Mouse (Mus musculus) kidney, postnatal 4 days (tissue): ENCODE measurements around the gene Lingo3.

Experiments used
- DNase-seq, 2 experiments: peaks; one replicate each; pipeline ENCODE4 v3.0.0; 2021; ENCODE audit warnings: mixed read lengths in 2 of 2

The Lingo3 gene

DNA sequence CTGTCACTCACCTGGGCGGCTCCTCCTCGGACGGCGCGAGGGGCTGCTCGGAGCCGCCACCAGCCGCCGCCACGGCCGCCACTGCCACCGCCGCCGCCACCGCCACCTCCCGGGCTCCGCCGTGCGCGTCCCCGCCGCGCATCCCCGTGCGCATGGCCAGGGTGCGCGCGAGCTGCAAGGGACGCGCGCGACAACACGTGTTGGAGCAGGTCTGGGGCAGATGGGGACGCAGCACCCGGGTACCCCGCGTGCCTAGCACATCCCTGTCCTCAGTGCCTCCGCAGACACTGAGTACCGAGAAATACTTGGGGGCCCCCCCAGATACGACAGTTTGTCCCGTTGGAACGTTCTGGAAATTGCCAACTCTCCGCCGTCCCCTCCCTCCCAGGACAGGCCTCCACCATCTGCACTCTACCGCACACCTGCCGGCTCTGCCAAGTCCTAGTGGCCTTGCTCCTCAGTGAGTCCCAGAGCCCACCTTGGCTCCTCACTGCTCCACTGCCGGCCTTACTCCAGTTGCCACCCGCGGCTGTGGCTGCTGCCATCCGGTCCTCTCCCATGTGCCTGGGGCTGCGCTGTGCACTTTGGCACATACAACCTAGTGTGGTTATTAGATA, at the start of gene Lingo3:
TSS of gene Lingo3 (minus strand) at position 109 of the 617 bp plus-strand sequence.
- peak; percentile 46 to 61 for DNase-seq

DNA sequence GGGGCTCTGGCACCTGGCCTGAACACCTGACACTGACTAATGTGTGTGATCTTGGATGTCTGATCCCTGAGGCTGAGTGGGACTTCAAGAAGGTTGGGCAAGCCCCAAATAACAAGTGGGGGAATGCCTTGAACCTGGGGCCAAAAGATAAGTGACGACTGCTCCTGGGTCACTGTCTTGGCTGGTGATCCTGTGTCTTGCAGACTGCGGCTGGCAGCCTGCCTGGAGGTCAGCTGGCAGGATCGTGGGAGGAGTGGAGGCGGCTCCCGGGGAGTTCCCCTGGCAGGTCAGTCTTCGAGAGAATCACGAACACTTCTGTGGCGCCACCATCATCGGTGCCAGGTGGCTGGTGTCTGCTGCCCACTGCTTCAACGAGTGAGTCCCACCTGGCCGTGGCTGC, 43.3 kb upstream of the Lingo3 start:
- peak; percentile 71 to 80 for DNase-seq

DNA sequence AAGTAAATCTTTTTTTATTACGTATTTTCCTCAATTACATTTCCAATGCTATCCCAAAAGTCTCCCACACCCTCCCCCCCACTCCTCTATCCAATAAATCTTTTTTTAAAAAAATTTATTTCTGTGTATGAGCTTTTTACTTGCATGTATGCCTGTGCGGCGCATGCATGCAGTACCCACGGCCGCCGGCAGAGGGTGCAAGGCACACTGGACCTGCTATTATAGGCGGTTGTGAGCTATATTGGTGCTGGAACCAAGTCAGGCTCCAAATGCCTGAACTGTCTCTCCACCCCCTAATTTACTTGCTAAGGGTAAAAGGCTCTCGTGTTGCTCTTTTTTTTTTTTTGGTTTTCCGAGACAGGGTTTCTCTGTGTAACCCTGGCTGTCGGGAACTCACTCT, 37.5 kb upstream of the Lingo3 start:
- peak; percentile 86 to 88 for DNase-seq

DNA sequence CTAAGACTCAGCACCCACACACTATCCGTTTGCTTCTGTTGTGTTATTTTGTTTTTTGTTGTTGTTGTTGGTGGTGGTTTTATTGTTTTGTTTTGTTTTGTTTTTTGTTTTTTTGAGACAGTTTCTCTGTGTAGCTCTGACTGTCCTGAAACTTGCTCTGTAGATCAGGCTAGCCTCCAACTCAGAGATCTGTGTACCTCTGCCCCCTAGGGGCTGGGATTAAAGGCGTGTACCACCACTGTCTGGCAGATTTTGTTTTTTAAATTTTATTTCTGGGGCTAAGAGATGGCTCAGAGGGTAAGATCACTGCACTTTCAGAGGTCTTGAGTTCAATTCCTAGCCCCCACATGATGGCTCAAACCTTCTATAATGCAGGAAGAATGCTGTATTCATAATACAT, 37.1 kb upstream of the Lingo3 start:
- no peak for DNase-seq

DNA sequence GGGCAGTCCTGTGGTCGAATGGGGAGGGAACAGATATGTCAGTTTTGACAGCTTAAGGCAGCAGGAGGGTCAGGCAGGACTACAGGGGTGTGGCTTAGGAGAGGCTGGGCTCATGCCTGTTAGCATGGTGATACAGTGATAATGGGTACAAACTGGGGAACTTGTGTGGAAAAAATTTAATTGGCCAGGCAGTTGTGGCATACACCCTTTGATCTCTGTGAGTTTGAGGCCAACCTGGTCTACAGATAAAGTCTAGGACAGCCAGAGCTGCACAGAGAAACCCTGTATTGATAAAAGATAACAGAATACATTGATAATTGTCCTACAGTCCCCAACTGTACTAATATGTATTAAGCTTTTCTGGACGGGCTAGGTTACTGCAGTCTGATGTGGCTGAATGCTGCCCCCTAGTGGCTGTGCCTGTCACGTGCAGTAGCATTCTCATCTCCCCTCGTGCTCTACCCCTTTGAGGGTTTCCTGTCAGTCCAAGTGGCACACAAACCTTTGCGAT, 36.3 kb upstream of the Lingo3 start:
- peak; percentile 79 to 82 for DNase-seq

DNA sequence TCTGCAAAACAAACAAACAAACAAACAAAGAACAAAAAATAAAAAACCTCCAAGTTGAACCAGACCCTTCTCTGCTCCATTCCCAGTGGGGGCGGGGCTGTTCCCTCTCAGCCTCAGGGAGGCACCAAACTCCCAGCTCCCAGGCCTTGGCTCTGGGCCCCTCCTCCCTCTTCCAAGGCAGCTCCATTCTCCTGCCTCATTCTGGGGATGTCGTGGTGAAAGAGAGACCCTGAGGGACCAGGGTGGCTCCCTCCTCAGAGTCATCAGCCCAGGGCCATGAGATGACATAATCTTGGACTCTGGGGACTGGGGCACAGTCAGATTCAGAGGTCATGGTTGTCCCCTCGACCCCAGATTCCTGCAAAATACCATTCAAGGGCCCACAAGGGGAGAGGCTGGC, 32.8 kb upstream of the Lingo3 start:
- peak; percentile 35 to 38 for DNase-seq

DNA sequence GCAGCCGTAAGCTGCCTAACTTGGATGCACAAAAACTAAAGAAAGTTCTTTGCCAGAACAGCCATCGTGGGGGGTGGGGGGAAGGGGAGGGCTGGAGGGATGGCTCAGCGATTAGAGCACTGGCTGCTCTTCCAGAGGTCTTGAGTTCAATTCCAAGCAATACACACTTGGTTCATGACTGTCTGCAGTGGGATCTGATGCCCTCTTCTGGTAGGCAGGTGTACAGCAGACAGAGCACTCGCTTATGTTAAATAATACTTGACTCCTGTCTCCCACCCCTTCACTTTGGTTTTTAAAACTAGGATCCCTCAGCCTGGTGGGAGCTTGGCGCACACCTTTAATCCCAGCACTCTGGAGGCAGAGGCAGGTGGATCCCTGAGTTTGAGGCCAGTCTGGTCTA, 32.2 kb upstream of the Lingo3 start:
- DNase-seq: peak; percentile 75 to 80

DNA sequence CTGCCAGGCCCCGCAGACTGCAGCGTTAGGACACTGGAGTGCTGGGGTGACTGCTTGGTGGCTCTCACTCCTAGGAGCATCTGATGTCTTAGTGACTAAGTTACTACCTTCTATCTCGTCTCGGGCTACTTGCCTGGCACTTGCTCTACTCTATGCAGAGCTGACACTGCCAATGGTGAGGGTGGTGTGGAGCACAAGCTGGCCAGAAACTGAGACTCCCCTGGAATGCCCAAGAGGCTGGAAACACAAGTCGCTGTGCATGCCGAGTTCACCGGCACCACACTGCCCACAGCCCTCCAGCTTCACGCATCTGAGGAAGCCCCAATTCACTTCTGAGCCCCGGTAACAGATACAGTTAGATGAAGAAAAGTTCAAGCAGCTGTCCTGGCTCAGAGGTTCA, 30.2 kb upstream of the Lingo3 start:
- DNase-seq: no peak

DNA sequence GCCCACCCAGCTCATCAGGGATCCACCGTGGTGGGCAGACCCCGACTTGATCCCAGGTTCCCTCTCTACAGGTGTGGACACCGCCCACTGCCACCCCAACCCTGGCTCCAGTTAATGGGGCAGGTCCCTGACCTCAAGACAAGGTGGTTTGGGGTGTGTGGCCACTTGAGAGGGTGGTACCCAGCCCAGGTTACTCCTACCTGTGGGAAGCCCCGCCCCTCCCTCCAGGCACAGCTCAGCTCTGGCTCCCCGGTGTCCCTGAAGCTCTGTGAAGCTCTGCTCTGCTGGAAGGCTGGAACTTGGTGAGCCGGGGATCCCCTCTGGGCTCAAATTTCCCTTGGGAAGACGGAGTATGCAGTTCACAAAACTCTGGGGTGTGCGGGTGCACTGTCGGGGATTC, 27.7 kb upstream of the Lingo3 start, which contains the start of gene Tmprss9:
TSS of gene Tmprss9 (plus strand) at position 268 of the 400 bp plus-strand sequence.
- peak; percentile 30 to 50 for DNase-seq

DNA sequence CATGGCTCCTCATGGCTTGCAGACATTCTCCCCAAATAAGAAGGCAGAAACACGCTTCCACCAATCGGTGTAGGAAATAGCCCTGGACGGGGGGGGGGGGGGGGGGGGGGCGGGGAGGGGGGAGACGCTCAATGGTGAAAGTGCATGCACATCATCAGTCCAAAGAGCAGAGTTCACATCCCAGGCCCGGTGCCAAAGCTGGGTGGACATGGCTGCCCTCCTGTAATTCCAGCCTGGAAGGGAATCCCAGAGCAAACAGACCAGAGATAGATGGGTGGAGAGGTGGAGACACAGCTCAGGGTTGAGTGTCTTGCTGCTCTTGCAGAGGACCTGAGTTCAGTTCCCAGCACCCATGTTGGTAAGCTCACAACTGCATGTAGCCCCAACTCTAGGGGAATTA, 27.2 kb upstream of the Lingo3 start:
- peak; percentile 36 to 54 for DNase-seq

DNA sequence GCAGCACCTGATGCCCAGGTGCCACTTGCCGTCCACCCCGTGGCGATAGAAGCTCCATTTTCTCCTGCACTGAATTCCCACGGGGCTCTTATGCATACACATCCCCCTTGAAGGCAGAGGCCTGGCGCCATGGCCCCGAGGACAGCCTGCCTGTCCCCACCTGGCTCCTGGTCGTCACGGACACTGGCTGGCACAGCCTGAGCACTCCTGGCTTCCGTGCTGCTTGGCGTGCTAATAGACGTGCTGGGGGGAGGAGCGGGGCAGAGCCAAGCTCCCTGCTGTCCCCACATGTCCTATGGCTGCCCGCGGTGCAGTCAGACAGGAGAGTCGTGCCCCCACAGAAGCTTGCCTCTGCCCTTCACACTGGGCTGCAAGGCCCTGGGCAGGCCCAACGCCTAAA, 20.6 kb upstream of the Lingo3 start:
- no peak for DNase-seq

DNA sequence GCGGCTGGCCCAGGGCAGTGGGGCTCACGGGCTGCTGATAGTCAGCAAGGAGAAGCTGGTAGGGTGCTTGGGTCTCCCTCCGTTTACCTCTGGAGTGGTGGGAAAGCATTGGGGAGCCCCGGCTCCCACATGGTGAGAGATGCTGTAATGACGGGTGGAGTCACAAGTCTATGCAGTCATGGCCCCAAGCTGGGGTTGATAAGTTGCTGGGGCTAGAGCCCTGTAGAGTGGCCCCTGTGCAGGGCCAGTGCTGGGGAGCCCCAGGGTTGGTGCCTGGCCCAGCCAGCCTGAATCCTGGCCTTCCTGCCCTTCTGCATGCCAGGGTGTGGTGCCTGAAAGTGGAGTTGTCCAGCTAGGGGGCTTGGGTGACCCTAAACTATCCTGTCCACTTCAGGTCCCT, 18.5 kb upstream of the Lingo3 start:
- DNase-seq: no peak

DNA sequence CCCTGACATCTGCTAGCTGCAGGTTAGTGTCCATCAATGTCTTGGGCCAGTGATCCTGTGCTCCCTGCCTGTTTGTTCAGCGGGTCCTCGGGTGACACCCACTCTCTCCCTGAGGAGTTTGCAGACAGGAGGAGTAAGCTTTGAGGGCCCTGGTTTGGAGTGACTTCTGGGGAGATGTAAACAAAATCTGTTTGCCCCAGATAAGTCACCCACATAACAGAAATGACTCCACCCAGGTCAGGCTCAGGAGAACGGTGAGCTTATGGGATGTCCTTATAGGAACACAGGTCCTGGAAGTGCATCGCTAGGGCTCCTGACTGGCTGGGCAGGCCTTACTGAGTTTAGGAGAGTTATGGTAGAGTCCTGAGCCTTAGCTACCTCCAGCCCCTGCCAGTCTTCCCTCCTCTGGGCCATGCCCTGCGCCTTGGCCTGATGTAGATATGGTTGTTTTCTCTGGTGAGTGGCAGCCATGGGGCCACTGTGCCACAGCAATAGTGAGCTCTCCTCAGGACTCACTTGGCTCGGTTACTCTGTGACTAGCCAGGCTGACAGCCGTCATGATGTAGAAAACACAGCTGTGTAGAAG, 14.6 kb upstream of the Lingo3 start:
- DNase-seq: no peak

DNA sequence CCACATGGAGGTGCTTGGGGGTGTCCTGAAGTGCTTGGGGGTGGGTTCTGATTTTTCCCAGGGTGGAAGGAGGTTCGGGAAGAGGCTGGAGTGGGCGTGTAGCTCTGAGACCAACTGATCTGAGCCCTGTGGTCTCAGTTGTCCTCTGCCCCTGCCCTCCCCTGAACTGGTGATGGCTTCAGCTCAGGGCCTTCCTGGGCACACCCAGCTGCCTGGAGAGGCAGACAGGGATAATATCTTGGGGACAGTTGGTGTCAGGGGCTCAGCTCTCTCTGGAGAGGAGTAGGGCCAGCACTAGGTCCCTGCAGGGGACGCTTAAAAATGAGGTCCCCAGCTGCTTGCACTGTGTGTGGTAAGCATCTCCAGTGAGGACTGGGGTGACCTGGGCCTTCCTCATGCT, 14.0 kb upstream of the Lingo3 start:
- DNase-seq: no peak

DNA sequence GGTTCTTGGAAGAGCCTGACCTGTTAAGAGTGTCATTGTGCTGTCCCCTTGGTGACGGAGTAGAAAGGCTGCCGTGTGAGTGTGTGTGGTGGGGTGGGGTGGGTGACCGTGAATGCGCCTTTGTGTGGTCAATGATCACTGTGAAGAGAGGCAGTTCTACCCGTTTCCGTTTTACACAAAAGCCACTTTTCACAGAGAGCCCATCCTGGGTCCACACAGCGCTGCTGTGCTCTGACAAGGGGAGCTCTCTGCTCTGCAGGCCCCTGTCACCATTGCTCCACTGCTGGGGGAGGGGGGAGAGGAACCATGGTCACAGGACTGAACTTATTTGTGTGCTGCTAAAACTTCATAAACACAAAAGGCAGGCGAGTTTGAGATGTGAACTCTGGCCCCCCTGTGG, 13.5 kb upstream of the Lingo3 start:
- no peak for DNase-seq

DNA sequence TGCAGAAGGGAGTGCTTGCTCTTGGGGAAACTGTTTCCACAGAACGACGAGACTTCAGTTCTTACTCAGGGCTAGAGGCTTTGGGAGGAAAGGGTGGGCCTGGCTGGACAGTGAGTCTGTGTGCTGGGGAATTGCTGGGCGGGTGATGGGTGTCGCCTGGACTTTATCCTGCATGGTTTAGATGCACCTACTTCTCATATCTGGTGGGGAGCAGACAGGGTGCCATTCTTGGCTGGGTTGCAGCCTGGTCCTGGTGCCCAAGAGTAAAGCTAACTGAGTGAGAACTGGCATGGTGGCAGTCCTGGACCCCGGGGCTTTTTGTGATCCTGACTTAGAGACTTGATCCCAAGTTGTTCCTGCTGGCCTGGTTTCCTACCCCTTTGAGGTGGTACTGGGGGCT, 13.1 kb upstream of the Lingo3 start:
- DNase-seq: no peak

DNA sequence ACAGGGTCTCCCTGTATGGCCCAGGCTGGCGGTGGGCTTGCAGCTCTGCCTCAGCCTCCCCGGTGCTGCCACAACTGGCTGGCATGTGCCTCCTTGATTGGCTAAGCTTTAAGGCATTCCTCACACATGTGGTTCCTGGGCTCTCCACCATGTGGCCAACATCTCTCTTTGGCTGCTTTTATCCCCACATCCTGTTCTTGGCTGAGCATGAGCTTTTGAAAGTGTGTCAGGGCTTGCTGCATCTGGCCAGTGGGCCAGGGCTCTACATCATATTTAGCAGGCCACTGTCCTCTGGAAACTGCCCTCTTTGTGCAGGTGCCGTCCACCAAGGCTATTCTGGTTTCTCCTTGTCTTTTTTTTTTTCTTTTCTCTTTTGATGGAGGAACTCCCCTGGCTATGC, 12.4 kb upstream of the Lingo3 start:
- DNase-seq: peak in 1 of 2 experiments; percentile 43

DNA sequence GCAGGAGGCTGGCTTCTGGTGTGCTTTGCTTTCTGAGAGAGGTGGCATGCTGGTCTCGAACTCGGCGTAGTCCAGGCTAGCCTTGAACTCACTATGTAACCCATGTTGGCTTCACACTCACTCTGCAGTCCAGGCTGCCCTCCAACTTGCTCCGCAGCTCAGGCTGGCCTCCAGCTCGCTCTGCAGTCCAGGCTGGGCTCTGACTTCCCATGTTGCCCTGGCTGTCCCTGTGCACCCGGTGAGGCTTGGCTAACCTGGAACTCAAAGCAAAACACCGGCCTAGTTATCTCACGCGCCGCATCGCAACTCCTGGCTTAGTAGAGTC, 11.9 kb upstream of the Lingo3 start:
- peak; percentile 17 to 23 for DNase-seq

DNA sequence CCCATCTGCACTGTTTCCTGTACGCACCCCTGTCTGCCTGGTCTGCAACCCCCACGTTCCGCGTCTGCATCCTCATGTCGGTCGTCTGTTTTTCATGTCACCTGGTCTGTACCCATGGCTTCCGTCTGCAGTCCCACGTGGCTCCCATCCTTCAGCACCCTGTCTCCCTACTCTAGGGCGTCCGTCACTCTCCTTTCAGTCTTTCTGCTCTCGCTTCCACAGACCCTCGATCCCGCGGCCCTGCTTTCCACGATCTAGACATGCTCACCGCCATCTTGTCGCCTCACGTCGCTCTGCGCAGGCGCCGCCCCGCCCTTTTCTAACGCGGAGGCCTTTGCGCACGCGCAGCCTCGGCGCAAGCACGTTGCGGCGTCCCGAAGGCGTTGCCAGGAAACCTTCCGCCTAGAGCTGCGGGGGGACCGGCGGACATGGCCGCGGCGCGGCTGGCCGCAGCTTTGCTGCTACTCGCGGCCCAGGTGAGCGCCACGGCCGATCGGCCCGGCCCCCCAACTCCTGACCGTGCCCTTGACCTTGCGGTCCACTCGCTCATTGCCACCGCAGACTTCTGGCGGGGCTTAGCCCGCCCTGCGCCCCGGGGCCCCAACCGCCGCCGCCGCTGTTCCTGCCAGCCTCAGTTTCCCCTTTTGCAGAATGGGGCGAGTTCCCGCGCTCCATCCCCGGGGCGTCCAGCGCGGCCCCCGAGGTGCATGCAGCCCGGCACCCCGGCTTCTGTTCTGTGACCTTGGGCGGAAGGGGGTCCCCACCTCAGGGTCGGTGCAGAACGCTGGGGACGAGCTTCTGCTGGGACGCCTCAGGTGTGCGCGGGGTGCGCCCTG, 11.3 kb upstream of the Lingo3 start, which contains the start of the genes Lsm7 and Sppl2b:
TSS of gene Lsm7 (minus strand) at position 297 of the 836 bp plus-strand sequence.
TSS of gene Sppl2b (plus strand) at position 363 of the 836 bp plus-strand sequence.
- DNase-seq: peak; percentile 98 to 99

DNA sequence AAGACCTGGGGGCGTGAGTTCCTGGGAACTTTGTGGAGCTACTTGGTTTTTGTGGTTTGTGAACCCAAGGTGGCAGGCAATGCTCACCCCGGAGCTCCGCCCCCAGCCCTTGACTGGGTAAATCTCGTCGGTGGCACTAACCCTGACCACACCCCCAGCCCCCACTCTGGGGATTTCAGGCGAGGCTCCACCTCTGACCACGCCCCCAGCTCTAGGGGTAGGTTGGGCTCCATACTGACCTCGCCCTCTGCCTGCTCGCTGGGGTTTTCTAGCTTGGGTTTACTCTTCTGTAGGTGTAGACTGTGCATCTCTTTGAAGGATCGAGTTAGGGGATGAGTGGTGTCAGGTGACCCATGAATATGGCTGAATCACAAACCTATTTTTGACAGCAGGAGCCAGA, 4.7 kb upstream of the Lingo3 start:
- peak; percentile 74 to 81 for DNase-seq

DNA sequence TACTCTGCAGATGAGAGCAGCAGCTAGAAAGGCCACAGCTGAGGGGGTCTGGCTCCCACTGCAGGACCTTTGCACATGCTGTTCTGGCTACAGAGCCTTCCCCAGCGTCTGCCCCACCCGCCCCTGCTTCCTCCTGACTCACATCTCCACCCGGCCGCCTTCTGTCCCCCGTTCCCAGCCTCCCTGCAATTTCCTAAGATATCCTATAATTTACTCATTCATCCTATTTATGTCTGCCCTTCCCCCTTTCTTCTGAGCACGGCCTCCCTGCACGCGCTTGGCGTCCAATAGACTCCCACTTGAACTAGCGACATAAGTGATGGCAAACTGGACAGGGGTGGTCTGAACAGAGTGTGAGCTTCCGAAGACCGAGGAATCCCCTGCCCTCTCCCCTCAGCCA, 1.9 kb upstream of the Lingo3 start:
- no peak for DNase-seq

DNA sequence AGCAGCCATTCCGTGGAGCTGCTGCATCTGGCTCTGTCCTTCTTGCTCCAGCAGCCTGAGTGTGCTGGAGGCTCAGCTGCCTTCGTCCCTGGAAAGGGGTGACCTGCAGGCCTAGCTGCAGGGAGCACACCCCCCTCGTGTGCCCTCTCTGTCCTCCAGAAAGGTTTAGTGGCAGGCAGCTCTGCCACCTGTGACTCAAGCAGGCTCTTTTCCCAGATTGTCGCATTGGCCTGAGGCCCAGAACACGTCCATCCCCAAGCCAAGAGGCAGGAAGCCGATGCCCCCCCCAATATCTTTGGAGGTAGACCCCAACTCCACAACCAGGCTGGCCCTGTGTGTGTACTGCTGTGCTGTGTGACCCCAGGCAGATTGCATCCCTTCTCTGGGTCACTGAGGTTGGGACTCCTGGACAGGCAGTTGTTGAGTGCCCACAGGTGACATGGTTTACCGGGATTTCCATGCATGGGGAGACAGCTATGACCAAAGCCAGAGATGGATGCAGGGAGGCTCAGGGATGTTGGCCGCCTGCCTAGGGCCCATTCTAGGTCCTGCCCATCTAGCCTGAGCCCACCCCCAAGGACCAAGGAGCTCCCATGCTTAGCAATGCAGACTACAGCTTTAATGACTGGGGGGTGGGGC, 1.3 kb upstream of the Lingo3 start:
- no peak for DNase-seq
